Mouse (Mus musculus): ENCODE data around the gene Ankdd1a. TPM values are rescaled to one million over a fixed set of nuclear protein-coding genes. Genes with fewer than 3 reads are reported as not detected.

The Ankdd1a gene
- polyA plus RNA-seq, 1 experiment from 2014 or later, result not detected

- Histone ChIP-seq H3K27ac (ENCODE audit: low read depth, low read length) (no peak overlapping the region), H3K36me3 (ENCODE audit: control insufficient read depth, insufficient read depth, low read length) (peaks cover 16% of the 10 kb centered on the region; the same call in 1 of the 2 replicates), H3K27me3 (replicated peaks; ENCODE audit: control insufficient read depth, insufficient read depth, low read length) (no peaks in the 10 kb centered on the region), H3K4me3 (ENCODE audit: low read depth, low read length) (no peak overlapping the region), H3K9ac (ENCODE audit: low read length) (no peak overlapping the region), H3K4me1 (ENCODE audit: control insufficient read depth, insufficient read depth, low read length) (0 out of 2 replicates have a peak, but pooled peaks cover 1% of the 10 kb centered on the region), H3K4me2 (ENCODE audit: low read length) (no peak overlapping the region), H3K9me3 (replicated peaks; ENCODE audit: control insufficient read depth, low read length) (no peaks in the 10 kb centered on the region)
- DNase-seq (ENCODE audit: low spot score) (no peak), ATAC-seq (no peak)
- WGBS, result 85% methylated on average over 8 of the region's 8 CpGs
Measured at GRCm38 (mm10) chr9:65556349-65556748, 36.4 kb upstream of the Ankdd1a start.

GRCm38 (mm10) chr9:65555621-65556020 is 35.6 kb upstream of the Ankdd1a start:
- Histone ChIP-seq H3K9me3 (replicated peaks; ENCODE audit: control insufficient read depth, low read length) (no peaks in the 10 kb centered on the region), H3K4me1 (ENCODE audit: control insufficient read depth, insufficient read depth, low read length) (no peaks in the 10 kb centered on the region), H3K4me2 (ENCODE audit: low read length) (no peak overlapping the region), H3K9ac (ENCODE audit: low read length) (no peak overlapping the region), H3K4me3 (ENCODE audit: low read depth, low read length) (no peak overlapping the region), H3K27me3 (replicated peaks; ENCODE audit: control insufficient read depth, insufficient read depth, low read length) (no peaks in the 10 kb centered on the region), H3K27ac (ENCODE audit: low read depth, low read length) (no peak overlapping the region), H3K36me3 (ENCODE audit: control insufficient read depth, insufficient read depth, low read length) (peaks cover 16% of the 10 kb centered on the region; the same call in 1 of the 2 replicates)
- WGBS, result 96% methylated on average over 4 of the region's 4 CpGs
- ATAC-seq, result no peak
- no peak for DNase-seq (ENCODE audit: low spot score)

- Histone ChIP-seq H3K4me3 (ENCODE audit: low read depth, low read length) (no peak overlapping the region), H3K36me3 (ENCODE audit: control insufficient read depth, insufficient read depth, low read length) (peaks cover 16% of the 10 kb centered on the region; the same call in 1 of the 2 replicates), H3K4me2 (ENCODE audit: low read length) (no peak overlapping the region), H3K9me3 (replicated peaks; ENCODE audit: control insufficient read depth, low read length) (no peaks in the 10 kb centered on the region), H3K9ac (ENCODE audit: low read length) (no peak overlapping the region), H3K27me3 (replicated peaks; ENCODE audit: control insufficient read depth, insufficient read depth, low read length) (no peaks in the 10 kb centered on the region), H3K4me1 (ENCODE audit: control insufficient read depth, insufficient read depth, low read length) (peaks cover 3% of the 10 kb centered on the region; the same call in 1 of the 2 replicates), H3K27ac (ENCODE audit: low read depth, low read length) (no peak overlapping the region)
- WGBS, result 26% methylated on average over 5 of the region's 5 CpGs
- DNase-seq (ENCODE audit: low spot score), result no peak
- ATAC-seq, result no peak
Measured at GRCm38 (mm10) chr9:65555001-65555405, 35.0 kb upstream of the Ankdd1a start.

GRCm38 (mm10) chr9:65552711-65553110 is 32.7 kb upstream of the Ankdd1a start:
- 97% methylated on average over 2 of the region's 2 CpGs for WGBS
- no peak for DNase-seq (ENCODE audit: low spot score)
- no peak overlapping the region for H3K9ac ChIP-seq (ENCODE audit: low read length)

GRCm38 (mm10) chr9:65552141-65552540 is 32.1 kb upstream of the Ankdd1a start:
- DNase-seq (ENCODE audit: low spot score) (no peak), ATAC-seq (no peak)
- H3K27me3 ChIP-seq (replicated peaks; ENCODE audit: control insufficient read depth, insufficient read depth, low read length), result no peaks in the 10 kb centered on the region
- no peaks in the 10 kb centered on the region for H3K9me3 ChIP-seq (replicated peaks; ENCODE audit: control insufficient read depth, low read length)
- 94% methylated on average over 5 of the region's 5 CpGs for WGBS
- H3K9ac ChIP-seq (ENCODE audit: low read length), result no peak overlapping the region
- H3K4me3 ChIP-seq (ENCODE audit: low read depth, low read length), result no peak overlapping the region
- H3K4me1 ChIP-seq (ENCODE audit: control insufficient read depth, insufficient read depth, low read length), result peaks cover 5% of the 10 kb centered on the region; the same call in 1 of the 2 replicates
- H3K36me3 ChIP-seq (ENCODE audit: control insufficient read depth, insufficient read depth, low read length), result peaks cover 13% of the 10 kb centered on the region; the same call in 1 of the 2 replicates
- H3K4me2 ChIP-seq (ENCODE audit: low read length), result no peak overlapping the region
- H3K27ac ChIP-seq (ENCODE audit: low read depth, low read length), result no peak overlapping the region

More at GRCm38 (mm10) chr9:65552711-65553110, 32.7 kb upstream of the Ankdd1a start:
- H3K4me2 ChIP-seq (ENCODE audit: low read length), result no peak overlapping the region
- peaks cover 13% of the 10 kb centered on the region; the same call in 1 of the 2 replicates for H3K36me3 ChIP-seq (ENCODE audit: control insufficient read depth, insufficient read depth, low read length)
- no peaks in the 10 kb centered on the region for H3K9me3 ChIP-seq (replicated peaks; ENCODE audit: control insufficient read depth, low read length)
- H3K4me1 ChIP-seq (ENCODE audit: control insufficient read depth, insufficient read depth, low read length), result peaks cover 5% of the 10 kb centered on the region; the same call in 1 of the 2 replicates
- no peak overlapping the region for H3K27ac ChIP-seq (ENCODE audit: low read depth, low read length)
- no peak for ATAC-seq
- no peak overlapping the region for H3K4me3 ChIP-seq (ENCODE audit: low read depth, low read length)
- no peaks in the 10 kb centered on the region for H3K27me3 ChIP-seq (replicated peaks; ENCODE audit: control insufficient read depth, insufficient read depth, low read length)

- Histone ChIP-seq H3K27me3 (replicated peaks; ENCODE audit: control insufficient read depth, insufficient read depth, low read length) (no peaks in the 10 kb centered on the region), H3K27ac (ENCODE audit: low read depth, low read length) (no peak overlapping the region), H3K4me1 (ENCODE audit: control insufficient read depth, insufficient read depth, low read length) (peaks cover 5% of the 10 kb centered on the region; the same call in 1 of the 2 replicates), H3K9ac (ENCODE audit: low read length) (no peak overlapping the region), H3K36me3 (ENCODE audit: control insufficient read depth, insufficient read depth, low read length) (peaks cover 4% of the 10 kb centered on the region; the same call in 1 of the 2 replicates), H3K9me3 (replicated peaks; ENCODE audit: control insufficient read depth, low read length) (no peaks in the 10 kb centered on the region), H3K4me2 (ENCODE audit: low read length) (no peak overlapping the region), H3K4me3 (ENCODE audit: low read depth, low read length) (no peak overlapping the region)
- ATAC-seq, result no peak
- no peak for DNase-seq (ENCODE audit: low spot score)
- WGBS, result 51% methylated on average over 5 of the region's 5 CpGs
Measured at GRCm38 (mm10) chr9:65551035-65551434, 31.0 kb upstream of the Ankdd1a start.

- H3K4me2 ChIP-seq (ENCODE audit: low read length), result no peak overlapping the region
- DNase-seq (ENCODE audit: low spot score) (peak; percentile 29), ATAC-seq (no peak)
- no peak overlapping the region for H3K27ac ChIP-seq (ENCODE audit: low read depth, low read length)
- peaks cover 5% of the 10 kb centered on the region; the same call in 1 of the 2 replicates for H3K4me1 ChIP-seq (ENCODE audit: control insufficient read depth, insufficient read depth, low read length)
- no peaks in the 10 kb centered on the region for H3K9me3 ChIP-seq (replicated peaks; ENCODE audit: control insufficient read depth, low read length)
- H3K4me3 ChIP-seq (ENCODE audit: low read depth, low read length), result no peak overlapping the region
- H3K27me3 ChIP-seq (replicated peaks; ENCODE audit: control insufficient read depth, insufficient read depth, low read length), result no peaks in the 10 kb centered on the region
- no peaks in the 10 kb centered on the region for H3K36me3 ChIP-seq (ENCODE audit: control insufficient read depth, insufficient read depth, low read length)
- 25% methylated on average over 7 of the region's 7 CpGs for WGBS
- H3K9ac ChIP-seq (ENCODE audit: low read length), result no peak overlapping the region
Measured at GRCm38 (mm10) chr9:65550079-65550831, 30.3 kb upstream of the Ankdd1a start.

GRCm38 (mm10) chr9:65549643-65550042 is 29.6 kb upstream of the Ankdd1a start:
- no peaks in the 10 kb centered on the region for H3K9me3 ChIP-seq (replicated peaks; ENCODE audit: control insufficient read depth, low read length)
- no peaks in the 10 kb centered on the region for H3K27me3 ChIP-seq (replicated peaks; ENCODE audit: control insufficient read depth, insufficient read depth, low read length)
- ATAC-seq (no peak), DNase-seq (ENCODE audit: low spot score) (no peak)
- H3K36me3 ChIP-seq (ENCODE audit: control insufficient read depth, insufficient read depth, low read length), result no peaks in the 10 kb centered on the region
- H3K9ac ChIP-seq (ENCODE audit: low read length), result no peak overlapping the region
- H3K4me3 ChIP-seq (ENCODE audit: low read depth, low read length), result no peak overlapping the region
- H3K27ac ChIP-seq (ENCODE audit: low read depth, low read length), result no peak overlapping the region
- 88% methylated on average over 5 of the region's 5 CpGs for WGBS
- no peak overlapping the region for H3K4me2 ChIP-seq (ENCODE audit: low read length)
- peaks cover 5% of the 10 kb centered on the region; the same call in 1 of the 2 replicates for H3K4me1 ChIP-seq (ENCODE audit: control insufficient read depth, insufficient read depth, low read length)

- no peak for DNase-seq (ENCODE audit: low spot score)
- 83% methylated on average over 3 of the region's 3 CpGs for WGBS
- H3K4me3 ChIP-seq (ENCODE audit: low read depth, low read length), result no peak overlapping the region
- H3K9ac ChIP-seq (ENCODE audit: low read length), result no peak overlapping the region
- H3K4me1 ChIP-seq (ENCODE audit: control insufficient read depth, insufficient read depth, low read length), result peaks cover 5% of the 10 kb centered on the region; the same call in 1 of the 2 replicates
- ATAC-seq, result no peak
- no peaks in the 10 kb centered on the region for H3K9me3 ChIP-seq (replicated peaks; ENCODE audit: control insufficient read depth, low read length)
- no peak overlapping the region for H3K4me2 ChIP-seq (ENCODE audit: low read length)
- H3K36me3 ChIP-seq (ENCODE audit: control insufficient read depth, insufficient read depth, low read length), result no peaks in the 10 kb centered on the region
- no peaks in the 10 kb centered on the region for H3K27me3 ChIP-seq (replicated peaks; ENCODE audit: control insufficient read depth, insufficient read depth, low read length)
- no peak overlapping the region for H3K27ac ChIP-seq (ENCODE audit: low read depth, low read length)
Measured at GRCm38 (mm10) chr9:65549139-65549538, 29.1 kb upstream of the Ankdd1a start.
